Mouse (Mus musculus): ENCODE data around the gene Itga2b. TPM values are rescaled to one million over a fixed set of nuclear protein-coding genes. Genes with fewer than 3 reads are reported as not detected.

The Itga2b gene
- polyA plus RNA-seq, 2 experiments, result 20.0 to 35.4 TPM

GRCm38 (mm10) chr11:102495742-102496141 lies 25.8 kb upstream of the Itga2b start:
- H3K4me3 ChIP-seq (ENCODE audit: insufficient read depth in 1 of 2, low read depth in 2 of 2, low read length in 2 of 2), result no peak overlapping the region

GRCm38 (mm10) chr11:102495114-102495513 lies 25.2 kb upstream of the Itga2b start:
- TF ChIP-seq EP300 (IDR thresholded peaks at IDR 0.05; ENCODE audit: low read depth) (no peak), CTCF (IDR thresholded peaks at IDR 0.05; ENCODE audit: low read depth) (no peak)
- ATAC-seq (ENCODE audit: insufficient read depth) (no peak), DNase-seq (ENCODE audit: low read depth in 3 of 3, low spot score in 3 of 3) (no peak)
- H3K4me1 ChIP-seq (replicated peaks; ENCODE audit: control insufficient read depth in 2 of 2, insufficient read depth in 2 of 2, low read length in 1 of 2), result peaks cover 0 to 6% of the 10 kb centered on the region in 2 experiments; a peak in 2 of 4 replicates
- no peak overlapping the region for H3K4me3 ChIP-seq (ENCODE audit: insufficient read depth in 1 of 2, low read depth in 2 of 2, low read length in 2 of 2)
- H3K27me3 ChIP-seq (ENCODE audit: control insufficient read depth, insufficient read depth, low read length), result no peaks in the 10 kb centered on the region
- H3K9me3 ChIP-seq (ENCODE audit: control insufficient read depth, low read length), result no peaks in the 10 kb centered on the region
- H3K36me3 ChIP-seq (replicated peaks; ENCODE audit: control insufficient read depth, insufficient read depth, low read depth), result peaks cover 7% of the 10 kb centered on the region
- H3K9ac ChIP-seq (replicated peaks), result no peak overlapping the region
- WGBS (ENCODE audit: insufficient replicate concordance), result 90% methylated on average over 6 of the region's 6 CpGs
- H3K27ac ChIP-seq, result no peak overlapping the region
- H3K4me2 ChIP-seq (ENCODE audit: low read depth), result no peak overlapping the region

More at GRCm38 (mm10) chr11:102495742-102496141, 25.8 kb upstream of the Itga2b start:
- H3K4me1 ChIP-seq (replicated peaks; ENCODE audit: control insufficient read depth in 2 of 2, insufficient read depth in 2 of 2, low read length in 1 of 2), result peaks cover 0 to 6% of the 10 kb centered on the region in 2 experiments; a peak in 2 of 4 replicates
- no peaks in the 10 kb centered on the region for H3K27me3 ChIP-seq (ENCODE audit: control insufficient read depth, insufficient read depth, low read length)
- peaks cover 9% of the 10 kb centered on the region for H3K36me3 ChIP-seq (replicated peaks; ENCODE audit: control insufficient read depth, insufficient read depth, low read depth)
- 98% methylated on average over 5 of the region's 5 CpGs for WGBS (ENCODE audit: insufficient replicate concordance)
- H3K27ac ChIP-seq, result no peak overlapping the region
- TF ChIP-seq CTCF (IDR thresholded peaks at IDR 0.05; ENCODE audit: low read depth) (no peak), EP300 (IDR thresholded peaks at IDR 0.05; ENCODE audit: low read depth) (no peak)
- no peak overlapping the region for H3K9ac ChIP-seq (replicated peaks)
- no peak overlapping the region for H3K4me2 ChIP-seq (ENCODE audit: low read depth)
- ATAC-seq (ENCODE audit: insufficient read depth) (no peak), DNase-seq (ENCODE audit: low read depth in 3 of 3, low spot score in 3 of 3) (no peak)
- H3K9me3 ChIP-seq (ENCODE audit: control insufficient read depth, low read length), result no peaks in the 10 kb centered on the region

- H3K4me1 ChIP-seq (replicated peaks; ENCODE audit: control insufficient read depth in 2 of 2, insufficient read depth in 2 of 2, low read length in 1 of 2), result peaks cover 0 to 6% of the 10 kb centered on the region in 2 experiments; a peak in 2 of 4 replicates
- no peak for TF ChIP-seq EP300 (IDR thresholded peaks at IDR 0.05; ENCODE audit: low read depth)
- no peak for TF ChIP-seq CTCF (IDR thresholded peaks at IDR 0.05; ENCODE audit: low read depth)
- H3K27me3 ChIP-seq (ENCODE audit: control insufficient read depth, insufficient read depth, low read length), result no peaks in the 10 kb centered on the region
- WGBS (ENCODE audit: insufficient replicate concordance), result 57% methylated on average over 7 of the region's 7 CpGs
- DNase-seq (ENCODE audit: low read depth in 3 of 3, low spot score in 3 of 3) (no peak), ATAC-seq (ENCODE audit: insufficient read depth) (no peak)
- H3K9ac ChIP-seq (replicated peaks), result no peak overlapping the region
- H3K4me2 ChIP-seq (ENCODE audit: low read depth), result no peak overlapping the region
- H3K36me3 ChIP-seq (replicated peaks; ENCODE audit: control insufficient read depth, insufficient read depth, low read depth), result peaks cover 3% of the 10 kb centered on the region
- H3K4me3 ChIP-seq (ENCODE audit: insufficient read depth in 1 of 2, low read depth in 2 of 2, low read length in 2 of 2), result no peak overlapping the region
- H3K9me3 ChIP-seq (ENCODE audit: control insufficient read depth, low read length), result no peaks in the 10 kb centered on the region
- H3K27ac ChIP-seq, result no peak overlapping the region
Observed at GRCm38 (mm10) chr11:102494063-102494650, 24.2 kb upstream of the Itga2b start.

GRCm38 (mm10) chr11:102493241-102493640 lies 23.3 kb upstream of the Itga2b start:
- Histone ChIP-seq H3K4me3 (ENCODE audit: insufficient read depth in 1 of 2, low read depth in 2 of 2, low read length in 2 of 2) (no peak overlapping the region), H3K4me1 (replicated peaks; ENCODE audit: control insufficient read depth in 2 of 2, insufficient read depth in 2 of 2, low read length in 1 of 2) (peaks cover 0 to 8% of the 10 kb centered on the region in 2 experiments; a peak in 2 of 4 replicates), H3K9me3 (ENCODE audit: control insufficient read depth, low read length) (no peaks in the 10 kb centered on the region), H3K27ac (no peak overlapping the region), H3K9ac (replicated peaks) (no peak overlapping the region), H3K36me3 (replicated peaks; ENCODE audit: control insufficient read depth, insufficient read depth, low read depth) (peaks cover 3% of the 10 kb centered on the region), H3K4me2 (ENCODE audit: low read depth) (no peak overlapping the region), H3K27me3 (ENCODE audit: control insufficient read depth, insufficient read depth, low read length) (no peaks in the 10 kb centered on the region)
- DNase-seq (ENCODE audit: low read depth in 3 of 3, low spot score in 3 of 3) (no peak), ATAC-seq (ENCODE audit: insufficient read depth) (no peak)
- WGBS (ENCODE audit: insufficient replicate concordance), result 84% methylated on average over 2 of the region's 2 CpGs
- TF ChIP-seq CTCF (IDR thresholded peaks at IDR 0.05; ENCODE audit: low read depth) (no peak), EP300 (IDR thresholded peaks at IDR 0.05; ENCODE audit: low read depth) (no peak)

GRCm38 (mm10) chr11:102487901-102488300 lies 18.0 kb upstream of the Itga2b start:
- no peak for TF ChIP-seq CTCF (IDR thresholded peaks at IDR 0.05; ENCODE audit: low read depth)
- peak; percentile 43 for TF ChIP-seq EP300 (IDR thresholded peaks at IDR 0.05; ENCODE audit: low read depth)
- no peak for ATAC-seq (ENCODE audit: insufficient read depth)
- H3K36me3 ChIP-seq (replicated peaks; ENCODE audit: control insufficient read depth, insufficient read depth, low read depth), result peaks cover 18% of the 10 kb centered on the region
- peaks cover 3 to 7% of the 10 kb centered on the region in 2 experiments; a peak in 2 of 4 replicates for H3K4me1 ChIP-seq (replicated peaks; ENCODE audit: control insufficient read depth in 2 of 2, insufficient read depth in 2 of 2, low read length in 1 of 2)
- H3K27ac ChIP-seq, result no peak overlapping the region
- DNase-seq (ENCODE audit: low read depth in 3 of 3, low spot score in 3 of 3), result no peak
- H3K9me3 ChIP-seq (ENCODE audit: control insufficient read depth, low read length), result no peaks in the 10 kb centered on the region
- H3K27me3 ChIP-seq (ENCODE audit: control insufficient read depth, insufficient read depth, low read length), result no peaks in the 10 kb centered on the region
- no peak overlapping the region for H3K9ac ChIP-seq (replicated peaks)
- H3K4me3 ChIP-seq (ENCODE audit: insufficient read depth in 1 of 2, low read depth in 2 of 2, low read length in 2 of 2), result no peak overlapping the region
- 31% methylated on average over 2 of the region's 2 CpGs for WGBS (ENCODE audit: insufficient replicate concordance)
- no peak overlapping the region for H3K4me2 ChIP-seq (ENCODE audit: low read depth)
